Mouse (Mus musculus) lung, adult 18-20 months (tissue): ENCODE data around the gene Lamp1.
A peak's percentile ranks its signal among the peaks of the same experiment; 100 is the strongest.

Source experiments
- DNase-seq, 2 experiments: peaks; one replicate each; pipeline ENCODE4 v3.0.0; 2022; ENCODE audit warnings: mixed read lengths in 2 of 2

Lamp1 gene

GRCm38 (mm10) chr8:13164361-13164760, 5.4 kb downstream of the Lamp1 start:
- DNase-seq: no peak

GRCm38 (mm10) chr8:13170510-13170909, 11.5 kb downstream of the Lamp1 start:
- DNase-seq: no peak

- no peak for DNase-seq
Observed at GRCm38 (mm10) chr8:13174305-13174704, 15.3 kb downstream of the Lamp1 start.

GRCm38 (mm10) chr8:13174811-13175210, 15.8 kb downstream of the Lamp1 start:
- DNase-seq: no peak

- no peak for DNase-seq
Observed at GRCm38 (mm10) chr8:13175650-13176049, 16.7 kb downstream of the Lamp1 start.

- no peak for DNase-seq
Observed at GRCm38 (mm10) chr8:13177173-13177852, 18.4 kb downstream of the Lamp1 start.

GRCm38 (mm10) chr8:13178137-13178536, 19.2 kb downstream of the Lamp1 start:
- no peak for DNase-seq

- no peak for DNase-seq
Observed at GRCm38 (mm10) chr8:13179482-13179881, 20.5 kb downstream of the Lamp1 start.

- DNase-seq: no peak
Observed at GRCm38 (mm10) chr8:13179948-13180347, 21.0 kb downstream of the Lamp1 start.

GRCm38 (mm10) chr8:13180408-13180807, 21.4 kb downstream of the Lamp1 start:
- DNase-seq: no peak

- DNase-seq: peak in 1 of 2 experiments; percentile 18
Observed at GRCm38 (mm10) chr8:13180911-13181690, 22.1 kb downstream of the Lamp1 start.

GRCm38 (mm10) chr8:13181691-13181976, 22.7 kb downstream of the Lamp1 start:
- no peak for DNase-seq

- peak in 1 of 2 experiments; percentile 37 for DNase-seq
Observed at GRCm38 (mm10) chr8:13186819-13187218, 27.9 kb downstream of the Lamp1 start.

GRCm38 (mm10) chr8:13187229-13187628, 28.3 kb downstream of the Lamp1 start:
- no peak for DNase-seq

- no peak for DNase-seq
Observed at GRCm38 (mm10) chr8:13187638-13188037, 28.7 kb downstream of the Lamp1 start.

- DNase-seq: no peak
Observed at GRCm38 (mm10) chr8:13188052-13188555, 29.1 kb downstream of the Lamp1 start.

- no peak for DNase-seq
Observed at GRCm38 (mm10) chr8:13188857-13189256, 29.9 kb downstream of the Lamp1 start.

GRCm38 (mm10) chr8:13190235-13190634, 31.3 kb downstream of the Lamp1 start:
- DNase-seq: peak; percentile 76 to 84

GRCm38 (mm10) chr8:13194818-13195217, 35.9 kb downstream of the Lamp1 start:
- no peak for DNase-seq

GRCm38 (mm10) chr8:13197493-13197892, 38.5 kb downstream of the Lamp1 start:
- no peak for DNase-seq

GRCm38 (mm10) chr8:13199385-13200061, 40.6 kb downstream of the Lamp1 start:
- DNase-seq: no peak

GRCm38 (mm10) chr8:13200301-13201012, 41.5 kb downstream of the Lamp1 start, which contains the start of gene Grtp1:
Grtp1 (minus strand) TSS chr8:13200620.
- DNase-seq: peak; percentile 35 to 46

- no peak for DNase-seq
Observed at GRCm38 (mm10) chr8:13201013-13201334, 42.0 kb downstream of the Lamp1 start.
